Mouse (Mus musculus): ENCODE results near the gene Cacna1a. TPM values are rescaled to one million over a fixed set of nuclear protein-coding genes. Genes with fewer than 3 reads are reported as not detected.
A peak's percentile ranks its signal among the peaks of the same experiment; 100 is the strongest.
"Not testable (repeated sequence)": the region's sequence is repeated elsewhere in the genome, so short reads cannot be mapped to it uniquely, and the experiment has no call there.

The Cacna1a gene
- total and polyA plus RNA-seq, 2 experiments from 2014 or later = 15.4 to 134 TPM

DNA sequence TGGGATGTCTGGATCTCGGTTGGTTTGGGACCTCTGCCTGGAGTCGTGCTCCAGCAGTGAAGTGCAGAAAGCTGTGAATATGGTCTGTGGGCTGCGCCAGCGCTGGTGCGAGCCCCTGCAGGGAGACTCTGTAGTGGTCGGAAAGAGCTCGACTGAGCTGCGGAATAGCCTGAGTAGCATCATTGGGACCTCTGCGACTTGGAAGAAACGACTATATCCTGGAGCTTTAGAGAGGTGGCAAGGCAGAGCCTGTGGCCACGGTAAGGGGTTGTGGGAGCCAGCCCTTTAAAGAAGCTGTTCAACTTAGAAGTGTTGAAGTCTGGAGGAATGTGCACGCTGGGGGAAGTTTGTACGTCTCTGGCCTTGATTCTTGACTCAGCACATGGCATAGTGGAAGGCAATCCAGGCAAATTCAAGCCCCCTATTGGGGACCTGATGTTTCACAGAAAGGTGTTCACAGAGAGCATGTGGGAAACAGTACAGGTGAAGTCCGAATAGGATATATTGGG lies 277.2 kb downstream of the Cacna1a start:
- WGBS = 2% methylated on average over 14 of the region's 14 CpGs
- peak; percentile 44; the same call in 1 of the 2 replicates for TF ChIP-seq CTCF (IDR thresholded peaks at IDR 0.05)
- peaks cover 4% of the 10 kb centered on the region; the same call in 1 of the 2 replicates for H3K4me1 ChIP-seq (ENCODE audit: insufficient read depth, low read length)

DNA sequence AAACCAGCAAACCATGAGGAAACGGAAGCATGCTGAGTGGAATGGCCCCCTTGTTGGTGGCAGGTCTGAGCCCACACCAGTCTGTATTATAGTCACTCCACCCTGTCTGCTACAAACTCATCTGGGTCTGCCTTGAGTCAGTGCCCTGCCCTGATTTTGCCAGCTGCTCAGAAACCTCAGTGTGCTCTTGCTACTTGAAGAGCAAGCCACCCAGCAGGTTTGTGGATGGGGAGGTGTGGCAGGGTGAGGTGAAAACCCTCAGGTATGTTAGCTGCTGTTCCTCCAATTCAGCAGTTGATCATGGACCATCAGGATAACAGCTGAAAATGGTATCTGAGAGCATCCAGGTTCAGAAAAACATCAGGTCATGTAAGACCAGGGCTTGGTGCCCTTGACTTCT lies 279.8 kb downstream of the Cacna1a start:
- Histone ChIP-seq H3K27ac (ENCODE audit: low read depth, low read length) (no peak overlapping the region), H3K27me3 (ENCODE audit: insufficient read depth, low read length) (no peaks in the 10 kb centered on the region), H3K9ac (replicated peaks; ENCODE audit: low read length, poor library complexity, severe bottlenecking) (no peak overlapping the region), H3K36me3 (ENCODE audit: insufficient read depth, low read length) (peaks cover 10% of the 10 kb centered on the region), H3K4me2 (ENCODE audit: low read depth, low read length, poor library complexity, severe bottlenecking) (no peak overlapping the region), H3K4me3 (ENCODE audit: low read depth, low read length) (no peak overlapping the region), H3K9me3 (ENCODE audit: low read length) (no peaks in the 10 kb centered on the region), H3K4me1 (ENCODE audit: insufficient read depth, low read length) (0 out of 2 replicates have a peak, but pooled peaks cover 4% of the 10 kb centered on the region)
- no peak for DNase-seq (ENCODE audit: low spot score)
- no peak for TF ChIP-seq CTCF (IDR thresholded peaks at IDR 0.05)
- 84% methylated on average over 1 of the region's 1 CpGs for WGBS
- ATAC-seq (ENCODE audit: low FRiP score) = no peak

More for the DNA sequence above, 277.2 kb downstream of the Cacna1a start:
- H3K9me3 ChIP-seq (ENCODE audit: low read length) = no peaks in the 10 kb centered on the region
- 0 out of 2 replicates have a peak, but pooled peaks have one; percentile 1 for ATAC-seq (ENCODE audit: low FRiP score)
- DNase-seq (ENCODE audit: low spot score) = no peak
- peak overlapping the region; percentile 73 for H3K4me2 ChIP-seq (ENCODE audit: low read depth, low read length, poor library complexity, severe bottlenecking)
- H3K36me3 ChIP-seq (ENCODE audit: insufficient read depth, low read length) = peaks cover 8% of the 10 kb centered on the region; the same call in 1 of the 2 replicates
- H3K27ac ChIP-seq (ENCODE audit: low read depth, low read length) = peak overlapping the region; percentile 86
- peak overlapping the region; percentile 70 for H3K9ac ChIP-seq (replicated peaks; ENCODE audit: low read length, poor library complexity, severe bottlenecking)
- H3K27me3 ChIP-seq (ENCODE audit: insufficient read depth, low read length) = no peaks in the 10 kb centered on the region
- peak overlapping the region; percentile 58 for H3K4me3 ChIP-seq (ENCODE audit: low read depth, low read length)

DNA sequence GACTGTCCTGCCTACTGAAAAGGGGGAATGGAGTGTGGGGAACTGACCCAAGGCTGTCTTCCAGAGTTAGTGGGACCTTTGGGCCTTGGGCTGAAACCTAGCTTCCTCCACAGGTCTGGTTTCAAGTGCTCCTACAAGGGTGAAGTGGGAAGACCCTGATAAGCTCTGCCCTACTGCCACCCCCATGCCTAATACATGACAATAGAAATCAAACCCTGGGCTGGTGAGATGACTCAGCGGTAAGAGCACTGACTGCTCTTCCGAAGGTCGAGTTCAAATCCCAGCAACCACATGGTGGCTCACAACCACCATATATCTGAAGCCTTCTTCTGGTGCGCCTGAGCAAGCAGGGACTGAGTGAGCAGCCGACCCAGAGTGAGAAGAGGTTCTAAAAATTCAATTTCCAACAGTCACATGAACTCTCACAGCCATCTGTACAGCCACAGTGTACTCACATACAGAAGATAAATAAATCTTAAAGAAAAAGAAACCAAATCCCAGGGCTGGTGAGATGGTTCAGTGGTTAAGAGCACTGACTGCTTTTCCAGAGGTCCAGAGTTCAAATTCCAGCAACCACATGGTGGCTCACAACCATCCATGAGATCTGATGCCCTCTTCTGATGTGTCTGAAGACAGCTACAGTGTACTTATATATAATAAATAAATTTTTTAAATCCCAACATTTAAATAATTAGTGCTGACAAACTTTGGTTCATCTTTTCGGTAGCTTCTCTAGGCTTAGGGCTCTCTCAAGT lies 280.7 kb downstream of the Cacna1a start:
- Histone ChIP-seq H3K4me2 (ENCODE audit: low read depth, low read length, poor library complexity, severe bottlenecking) (no peak overlapping the region), H3K4me3 (ENCODE audit: low read depth, low read length) (no peak overlapping the region), H3K27me3 (ENCODE audit: insufficient read depth, low read length) (no peaks in the 10 kb centered on the region), H3K4me1 (ENCODE audit: insufficient read depth, low read length) (0 out of 2 replicates have a peak, but pooled peaks cover 4% of the 10 kb centered on the region), H3K36me3 (ENCODE audit: insufficient read depth, low read length) (peaks cover 17% of the 10 kb centered on the region), H3K9me3 (ENCODE audit: low read length) (no peaks in the 10 kb centered on the region), H3K27ac (ENCODE audit: low read depth, low read length) (no peak overlapping the region), H3K9ac (replicated peaks; ENCODE audit: low read length, poor library complexity, severe bottlenecking) (no peak overlapping the region)
- no peak for TF ChIP-seq CTCF (IDR thresholded peaks at IDR 0.05)
- ATAC-seq (ENCODE audit: low FRiP score) (no peak), DNase-seq (ENCODE audit: low spot score) (no peak)
- WGBS = 85% methylated on average over 6 of the region's 6 CpGs

DNA sequence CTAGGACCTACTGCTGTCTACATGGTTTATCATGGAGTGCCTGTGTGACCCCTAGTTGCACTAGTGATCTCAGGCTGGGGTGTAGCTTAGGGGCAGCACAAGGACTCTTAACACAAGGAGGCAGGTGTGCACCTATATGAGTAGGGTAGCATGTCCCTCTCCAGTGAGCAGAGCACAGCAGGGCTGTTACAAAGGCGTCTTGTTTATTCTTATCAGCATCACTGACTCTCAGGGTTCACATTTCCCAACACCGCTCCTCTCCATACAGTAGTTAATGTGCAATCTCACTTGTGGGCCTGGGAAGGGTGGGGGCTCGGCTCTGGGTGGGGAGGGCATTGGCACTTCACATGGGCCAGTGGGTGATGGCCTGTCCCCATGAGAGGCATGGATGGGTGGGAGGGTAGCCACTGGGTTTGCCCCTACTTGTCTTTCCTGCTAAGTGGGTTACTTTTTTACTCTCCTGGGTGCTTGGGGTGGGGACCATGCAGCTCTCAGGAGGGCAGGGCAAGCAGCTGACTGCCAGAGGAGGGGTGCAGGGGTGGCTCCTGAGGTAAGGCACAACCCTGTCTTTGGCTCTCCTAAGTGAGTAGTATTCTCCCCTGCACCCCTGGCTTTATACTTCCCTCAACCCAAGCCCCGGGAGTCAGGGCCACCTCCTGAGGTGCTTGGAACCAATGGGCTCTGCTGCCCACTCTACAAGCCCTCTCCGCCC lies 282.2 kb downstream of the Cacna1a start:
- H3K4me3 ChIP-seq (ENCODE audit: low read depth, low read length); H3K4me1 ChIP-seq (ENCODE audit: insufficient read depth, low read length); H3K9me3 ChIP-seq (ENCODE audit: low read length); DNase-seq (ENCODE audit: low spot score); H3K4me2 ChIP-seq (ENCODE audit: low read depth, low read length, poor library complexity, severe bottlenecking); H3K27me3 ChIP-seq (ENCODE audit: insufficient read depth, low read length); ATAC-seq (ENCODE audit: low FRiP score); H3K9ac ChIP-seq (replicated peaks; ENCODE audit: low read length, poor library complexity, severe bottlenecking); H3K27ac ChIP-seq (ENCODE audit: low read depth, low read length): not testable (repeated sequence)
- 91% methylated on average over 5 of the region's 5 CpGs for WGBS
- H3K36me3 ChIP-seq (ENCODE audit: insufficient read depth, low read length) = peaks cover 28% of the 10 kb centered on the region

DNA sequence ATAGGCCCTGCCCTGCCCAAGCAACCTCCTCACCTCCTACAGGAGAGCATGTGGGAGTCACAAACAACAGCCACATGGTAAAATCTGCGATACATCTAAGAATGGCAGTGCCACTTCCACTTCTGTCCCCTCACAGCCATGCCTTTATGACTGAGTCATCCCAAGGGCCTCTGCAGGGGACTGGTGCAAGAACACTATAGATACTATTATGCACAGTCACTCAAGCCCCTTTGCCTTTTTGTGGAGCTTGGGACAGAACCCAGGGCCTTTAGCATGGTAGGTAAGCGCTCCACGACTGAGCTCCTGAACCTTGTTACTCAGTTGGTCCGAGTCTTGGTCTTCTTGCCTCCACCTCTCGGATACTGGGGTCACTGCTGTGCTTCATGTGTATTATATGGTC lies 289.1 kb downstream of the Cacna1a start:
- H3K4me1 ChIP-seq (ENCODE audit: insufficient read depth, low read length) = no peaks in the 10 kb centered on the region
- no peak overlapping the region for H3K27ac ChIP-seq (ENCODE audit: low read depth, low read length)
- H3K27me3 ChIP-seq (ENCODE audit: insufficient read depth, low read length) = no peaks in the 10 kb centered on the region
- ATAC-seq (ENCODE audit: low FRiP score) (no peak), DNase-seq (ENCODE audit: low spot score) (no peak)
- no peak overlapping the region for H3K4me2 ChIP-seq (ENCODE audit: low read depth, low read length, poor library complexity, severe bottlenecking)
- no peaks in the 10 kb centered on the region for H3K9me3 ChIP-seq (ENCODE audit: low read length)
- H3K4me3 ChIP-seq (ENCODE audit: low read depth, low read length) = no peak overlapping the region
- H3K9ac ChIP-seq (replicated peaks; ENCODE audit: low read length, poor library complexity, severe bottlenecking) = no peak overlapping the region
- peaks cover 26% of the 10 kb centered on the region for H3K36me3 ChIP-seq (ENCODE audit: insufficient read depth, low read length)
- no peak for TF ChIP-seq CTCF (IDR thresholded peaks at IDR 0.05)
- WGBS = 96% methylated on average over 5 of the region's 5 CpGs

DNA sequence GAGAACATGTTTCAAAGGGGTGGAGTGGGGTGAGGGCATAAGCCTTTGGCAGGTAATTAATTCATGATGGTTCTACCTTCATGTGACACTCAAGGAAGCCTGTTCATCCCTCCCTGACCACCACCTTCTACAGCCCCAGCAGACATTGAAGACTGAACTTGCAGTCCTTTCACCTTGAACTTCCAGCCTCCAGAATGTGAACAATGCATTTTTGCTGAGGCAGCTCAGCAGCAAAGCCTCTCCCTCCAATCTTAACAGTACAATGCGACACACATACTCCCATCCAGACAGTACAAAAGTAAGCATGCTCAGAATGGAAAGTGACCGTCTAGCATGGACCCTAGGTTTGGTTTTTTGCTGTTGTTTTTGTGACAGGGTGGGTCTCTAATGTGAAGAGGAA lies 293.2 kb downstream of the Cacna1a start:
- H3K27ac ChIP-seq (ENCODE audit: low read depth, low read length) = no peak overlapping the region
- no peaks in the 10 kb centered on the region for H3K27me3 ChIP-seq (ENCODE audit: insufficient read depth, low read length)
- no peak for TF ChIP-seq CTCF (IDR thresholded peaks at IDR 0.05)
- no peak for ATAC-seq (ENCODE audit: low FRiP score)
- H3K4me1 ChIP-seq (ENCODE audit: insufficient read depth, low read length) = peaks cover 8% of the 10 kb centered on the region
- no peak overlapping the region for H3K4me2 ChIP-seq (ENCODE audit: low read depth, low read length, poor library complexity, severe bottlenecking)
- H3K4me3 ChIP-seq (ENCODE audit: low read depth, low read length) = no peak overlapping the region
- 69% methylated on average over 2 of the region's 2 CpGs for WGBS
- DNase-seq (ENCODE audit: low spot score) = no peak
- H3K9ac ChIP-seq (replicated peaks; ENCODE audit: low read length, poor library complexity, severe bottlenecking) = no peak overlapping the region
- peaks cover 2% of the 10 kb centered on the region; the same call in 1 of the 2 replicates for H3K36me3 ChIP-seq (ENCODE audit: insufficient read depth, low read length)
- H3K9me3 ChIP-seq (ENCODE audit: low read length) = no peaks in the 10 kb centered on the region
